Mouse (Mus musculus): ENCODE measurements around the gene Tmc3. TPM values are rescaled to one million over a fixed set of nuclear protein-coding genes. Genes with fewer than 3 reads are reported as not detected.

Gene Tmc3
- polyA plus RNA-seq, 1 experiment from 2014 or later, result 0.73 TPM

- Histone ChIP-seq H3K9ac (ENCODE audit: low read length) (no peak overlapping the region), H3K4me2 (ENCODE audit: low read depth, severe bottlenecking) (no peak overlapping the region), H3K36me3 (ENCODE audit: control insufficient read depth, insufficient read depth, low read length) (no peaks in the 10 kb centered on the region), H3K27me3 (ENCODE audit: control insufficient read depth, insufficient read depth, low read length) (no peaks in the 10 kb centered on the region), H3K4me3 (ENCODE audit: low read depth, low read length) (no peak overlapping the region), H3K4me1 (ENCODE audit: control insufficient read depth, insufficient read depth, low read length) (peaks cover 5% of the 10 kb centered on the region; the same call in 1 of the 2 replicates), H3K9me3 (ENCODE audit: control insufficient read depth, low read length) (no peaks in the 10 kb centered on the region), H3K27ac (replicated peaks; ENCODE audit: low read depth, low read length) (no peak overlapping the region)
- ATAC-seq (ENCODE audit: insufficient number of reproducible peaks, low FRiP score, low TSS enrichment, low read depth) (no peak), DNase-seq (ENCODE audit: low spot score) (no peak)
- WGBS, result 96% methylated on average over 2 of the region's 2 CpGs
Measured at GRCm38 (mm10) chr7:83606796-83607195, 22.1 kb downstream of the Tmc3 start.

GRCm38 (mm10) chr7:83609891-83610290 is 25.2 kb downstream of the Tmc3 start:
- Histone ChIP-seq H3K27ac (replicated peaks; ENCODE audit: low read depth, low read length) (no peak overlapping the region), H3K27me3 (ENCODE audit: control insufficient read depth, insufficient read depth, low read length) (no peaks in the 10 kb centered on the region), H3K36me3 (ENCODE audit: control insufficient read depth, insufficient read depth, low read length) (no peaks in the 10 kb centered on the region), H3K4me1 (ENCODE audit: control insufficient read depth, insufficient read depth, low read length) (no peaks in the 10 kb centered on the region), H3K4me2 (ENCODE audit: low read depth, severe bottlenecking) (no peak overlapping the region), H3K4me3 (ENCODE audit: low read depth, low read length) (no peak overlapping the region), H3K9ac (ENCODE audit: low read length) (no peak overlapping the region), H3K9me3 (ENCODE audit: control insufficient read depth, low read length) (no peaks in the 10 kb centered on the region; the same call in 1 of the 2 replicates)
- DNase-seq (ENCODE audit: low spot score) (no peak), ATAC-seq (ENCODE audit: insufficient number of reproducible peaks, low FRiP score, low TSS enrichment, low read depth) (no peak)
- WGBS, result 95% methylated on average over 4 of the region's 4 CpGs

- no peak overlapping the region for H3K4me2 ChIP-seq (ENCODE audit: low read depth, severe bottlenecking)
- no peaks in the 10 kb centered on the region for H3K27me3 ChIP-seq (ENCODE audit: control insufficient read depth, insufficient read depth, low read length)
- H3K9ac ChIP-seq (ENCODE audit: low read length), result no peak overlapping the region
- no peaks in the 10 kb centered on the region for H3K4me1 ChIP-seq (ENCODE audit: control insufficient read depth, insufficient read depth, low read length)
- no peaks in the 10 kb centered on the region for H3K36me3 ChIP-seq (ENCODE audit: control insufficient read depth, insufficient read depth, low read length)
- DNase-seq (ENCODE audit: low spot score) (no peak), ATAC-seq (ENCODE audit: insufficient number of reproducible peaks, low FRiP score, low TSS enrichment, low read depth) (no peak)
- H3K9me3 ChIP-seq (ENCODE audit: control insufficient read depth, low read length), result no peaks in the 10 kb centered on the region; the same call in 1 of the 2 replicates
- no peak overlapping the region for H3K27ac ChIP-seq (replicated peaks; ENCODE audit: low read depth, low read length)
- no peak overlapping the region for H3K4me3 ChIP-seq (ENCODE audit: low read depth, low read length)
- WGBS, result 83% methylated on average over 1 of the region's 1 CpGs
Measured at GRCm38 (mm10) chr7:83611886-83612285, 27.2 kb downstream of the Tmc3 start.

- ATAC-seq (ENCODE audit: insufficient number of reproducible peaks, low FRiP score, low TSS enrichment, low read depth), result no peak
Measured at GRCm38 (mm10) chr7:83615272-83615671, 30.5 kb downstream of the Tmc3 start.

DNA sequence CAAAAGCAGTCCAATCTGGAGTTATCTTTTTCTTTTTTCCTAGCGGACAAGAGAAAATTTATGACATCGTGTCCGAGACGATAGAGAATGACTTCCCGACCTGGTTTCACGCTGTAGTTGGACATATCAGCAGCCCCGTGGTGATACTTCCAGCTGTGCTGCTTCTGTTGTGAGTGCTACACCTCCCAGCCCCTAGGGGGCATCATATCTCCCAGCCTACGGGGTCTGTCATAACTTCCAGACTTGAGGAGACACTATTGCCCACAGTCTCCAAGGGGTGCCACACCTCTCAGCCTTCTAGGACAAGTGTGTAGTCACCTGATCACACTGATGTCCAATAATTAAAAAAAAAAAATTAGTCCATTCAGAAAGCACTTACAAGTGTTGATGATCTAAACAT is 31.1 kb downstream of the Tmc3 start:
- Histone ChIP-seq H3K9me3 (ENCODE audit: control insufficient read depth, low read length) (no peaks in the 10 kb centered on the region; the same call in 1 of the 2 replicates), H3K4me2 (ENCODE audit: low read depth, severe bottlenecking) (no peak overlapping the region), H3K36me3 (ENCODE audit: control insufficient read depth, insufficient read depth, low read length) (no peaks in the 10 kb centered on the region), H3K27ac (replicated peaks; ENCODE audit: low read depth, low read length) (no peak overlapping the region), H3K4me3 (ENCODE audit: low read depth, low read length) (no peak overlapping the region), H3K4me1 (ENCODE audit: control insufficient read depth, insufficient read depth, low read length) (no peaks in the 10 kb centered on the region), H3K27me3 (ENCODE audit: control insufficient read depth, insufficient read depth, low read length) (no peaks in the 10 kb centered on the region), H3K9ac (ENCODE audit: low read length) (no peak overlapping the region)
- ATAC-seq (ENCODE audit: insufficient number of reproducible peaks, low FRiP score, low TSS enrichment, low read depth), result no peak
- WGBS, result 94% methylated on average over 8 of the region's 8 CpGs
- no peak for DNase-seq (ENCODE audit: low spot score)

More at GRCm38 (mm10) chr7:83615272-83615671, 30.5 kb downstream of the Tmc3 start:
- DNase-seq (ENCODE audit: low spot score), result no peak
- H3K4me2 ChIP-seq (ENCODE audit: low read depth, severe bottlenecking), result no peak overlapping the region
- no peak overlapping the region for H3K9ac ChIP-seq (ENCODE audit: low read length)
- H3K27ac ChIP-seq (replicated peaks; ENCODE audit: low read depth, low read length), result no peak overlapping the region
- 89% methylated on average over 3 of the region's 3 CpGs for WGBS
- no peaks in the 10 kb centered on the region for H3K27me3 ChIP-seq (ENCODE audit: control insufficient read depth, insufficient read depth, low read length)
- H3K36me3 ChIP-seq (ENCODE audit: control insufficient read depth, insufficient read depth, low read length), result no peaks in the 10 kb centered on the region
- H3K4me1 ChIP-seq (ENCODE audit: control insufficient read depth, insufficient read depth, low read length), result no peaks in the 10 kb centered on the region
- H3K4me3 ChIP-seq (ENCODE audit: low read depth, low read length), result no peak overlapping the region
- H3K9me3 ChIP-seq (ENCODE audit: control insufficient read depth, low read length), result no peaks in the 10 kb centered on the region; the same call in 1 of the 2 replicates

GRCm38 (mm10) chr7:83616268-83616667 is 31.5 kb downstream of the Tmc3 start:
- Histone ChIP-seq H3K9ac (ENCODE audit: low read length) (no peak overlapping the region), H3K27ac (replicated peaks; ENCODE audit: low read depth, low read length) (no peak overlapping the region), H3K4me1 (ENCODE audit: control insufficient read depth, insufficient read depth, low read length) (no peaks in the 10 kb centered on the region), H3K9me3 (ENCODE audit: control insufficient read depth, low read length) (no peaks in the 10 kb centered on the region; the same call in 1 of the 2 replicates), H3K27me3 (ENCODE audit: control insufficient read depth, insufficient read depth, low read length) (no peaks in the 10 kb centered on the region), H3K4me2 (ENCODE audit: low read depth, severe bottlenecking) (no peak overlapping the region), H3K4me3 (ENCODE audit: low read depth, low read length) (no peak overlapping the region), H3K36me3 (ENCODE audit: control insufficient read depth, insufficient read depth, low read length) (no peaks in the 10 kb centered on the region)
- 89% methylated on average over 3 of the region's 3 CpGs for WGBS
- no peak for ATAC-seq (ENCODE audit: insufficient number of reproducible peaks, low FRiP score, low TSS enrichment, low read depth)
- DNase-seq (ENCODE audit: low spot score), result no peak

DNA sequence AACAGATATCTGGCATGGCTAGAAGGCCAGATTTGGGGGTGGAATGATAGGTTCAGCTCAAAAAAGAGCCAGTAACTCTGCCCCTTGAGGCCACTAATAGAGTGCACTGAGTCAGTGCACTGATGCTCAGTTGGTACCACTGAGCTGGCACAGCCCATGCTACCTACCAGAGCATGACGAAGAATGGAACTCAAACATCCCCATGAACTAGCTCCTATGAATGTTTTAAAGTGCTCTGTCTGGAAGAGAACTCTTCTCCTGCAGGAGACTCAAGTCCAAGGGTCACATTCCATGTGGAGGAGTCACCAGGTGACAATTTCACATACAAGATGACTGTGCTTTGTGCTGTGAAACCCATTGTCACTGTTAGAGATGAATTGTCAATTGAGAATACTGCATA is 34.0 kb downstream of the Tmc3 start:
- no peak overlapping the region for H3K4me3 ChIP-seq (ENCODE audit: low read depth, low read length)
- H3K27ac ChIP-seq (replicated peaks; ENCODE audit: low read depth, low read length), result no peak overlapping the region
- H3K9ac ChIP-seq (ENCODE audit: low read length), result no peak overlapping the region
- H3K4me1 ChIP-seq (ENCODE audit: control insufficient read depth, insufficient read depth, low read length), result no peaks in the 10 kb centered on the region
- no peaks in the 10 kb centered on the region for H3K27me3 ChIP-seq (ENCODE audit: control insufficient read depth, insufficient read depth, low read length)
- H3K4me2 ChIP-seq (ENCODE audit: low read depth, severe bottlenecking), result no peak overlapping the region
- ATAC-seq (ENCODE audit: insufficient number of reproducible peaks, low FRiP score, low TSS enrichment, low read depth), result no peak
- no peaks in the 10 kb centered on the region; the same call in 1 of the 2 replicates for H3K9me3 ChIP-seq (ENCODE audit: control insufficient read depth, low read length)
- no peak for DNase-seq (ENCODE audit: low spot score)
- no peaks in the 10 kb centered on the region for H3K36me3 ChIP-seq (ENCODE audit: control insufficient read depth, insufficient read depth, low read length)
- 93% methylated on average over 1 of the region's 1 CpGs for WGBS

DNA sequence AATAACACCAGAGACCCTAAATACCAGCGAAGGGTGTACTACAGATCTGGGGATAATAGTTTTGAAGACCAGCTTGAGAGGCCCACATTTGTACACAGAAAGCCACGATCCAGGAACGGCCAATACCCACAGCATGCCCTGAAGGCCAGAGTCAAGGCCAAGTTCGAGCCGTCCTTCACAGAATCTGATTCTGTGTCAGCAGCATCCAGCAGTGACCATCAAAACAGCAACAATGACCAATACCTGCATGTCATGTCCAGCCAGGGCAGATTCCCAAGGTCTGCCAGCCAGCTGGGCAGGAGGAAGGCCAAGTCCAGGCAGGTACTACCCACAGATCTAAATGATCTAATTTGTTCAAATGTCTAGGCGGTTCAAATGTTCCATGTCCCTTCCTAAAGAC is 37.9 kb downstream of the Tmc3 start:
- 92% methylated on average over 6 of the region's 6 CpGs for WGBS
- Histone ChIP-seq H3K36me3 (ENCODE audit: control insufficient read depth, insufficient read depth, low read length) (no peaks in the 10 kb centered on the region), H3K4me1 (ENCODE audit: control insufficient read depth, insufficient read depth, low read length) (no peaks in the 10 kb centered on the region), H3K4me2 (ENCODE audit: low read depth, severe bottlenecking) (no peak overlapping the region), H3K9ac (ENCODE audit: low read length) (no peak overlapping the region), H3K4me3 (ENCODE audit: low read depth, low read length) (no peak overlapping the region), H3K9me3 (ENCODE audit: control insufficient read depth, low read length) (no peaks in the 10 kb centered on the region), H3K27me3 (ENCODE audit: control insufficient read depth, insufficient read depth, low read length) (no peaks in the 10 kb centered on the region), H3K27ac (replicated peaks; ENCODE audit: low read depth, low read length) (no peak overlapping the region)
- no peak for ATAC-seq (ENCODE audit: insufficient number of reproducible peaks, low FRiP score, low TSS enrichment, low read depth)
- DNase-seq (ENCODE audit: low spot score), result no peak

DNA sequence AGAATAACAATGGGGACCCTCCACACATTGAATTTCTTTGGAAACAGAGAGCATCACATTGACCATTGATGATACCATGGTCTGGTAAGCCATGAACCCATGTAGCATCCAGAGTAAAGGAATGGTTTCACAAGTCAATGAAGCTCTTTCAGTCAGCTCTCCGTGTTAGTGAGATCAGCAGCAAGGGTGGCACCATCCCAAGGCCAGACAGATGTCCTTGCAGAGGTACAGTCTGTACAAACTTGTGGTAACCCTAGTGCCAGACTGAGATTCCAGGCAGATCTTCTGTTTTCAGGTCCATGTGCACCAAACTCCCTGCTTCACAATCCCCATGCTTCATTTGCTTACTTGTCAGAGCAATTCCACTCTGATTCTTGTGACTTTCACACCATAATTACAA is 39.3 kb downstream of the Tmc3 start:
- Histone ChIP-seq H3K27me3 (ENCODE audit: control insufficient read depth, insufficient read depth, low read length) (no peaks in the 10 kb centered on the region), H3K36me3 (ENCODE audit: control insufficient read depth, insufficient read depth, low read length) (no peaks in the 10 kb centered on the region), H3K4me1 (ENCODE audit: control insufficient read depth, insufficient read depth, low read length) (no peaks in the 10 kb centered on the region), H3K9ac (ENCODE audit: low read length) (no peak overlapping the region), H3K4me2 (ENCODE audit: low read depth, severe bottlenecking) (no peak overlapping the region), H3K9me3 (ENCODE audit: control insufficient read depth, low read length) (no peaks in the 10 kb centered on the region), H3K27ac (replicated peaks; ENCODE audit: low read depth, low read length) (no peak overlapping the region), H3K4me3 (ENCODE audit: low read depth, low read length) (no peak overlapping the region)
- ATAC-seq (ENCODE audit: insufficient number of reproducible peaks, low FRiP score, low TSS enrichment, low read depth) (no peak), DNase-seq (ENCODE audit: low spot score) (no peak)
- WGBS, result 93% methylated on average over 1 of the region's 1 CpGs

Data from limb, embryonic 11.5 days (tissue).